Mouse (Mus musculus) hindbrain, embryonic 16.5 days (tissue): ENCODE measurements around the gene Ppm1b. TPM values are rescaled to one million over a fixed set of nuclear protein-coding genes. Genes with fewer than 3 reads are reported as not detected.

ENCODE experiments used
- ATAC-seq: fragments of 200-750 bp; cut with Nextera tagmentation; 2 replicates; pipeline ENCODE4 v1.8.0; 2017; ENCODE audit warnings: moderate TSS enrichment, moderate library complexity
- H3K27ac ChIP-seq: fragments of 300-500 bp; sonication (generic); 2 replicates; pipeline ENCODE4 v1.5.1; 2014; ENCODE audit warnings: low read depth, mild to moderate bottlenecking, control low read depth, low read length, moderate library complexity
- H3K27me3 ChIP-seq: fragments of 300-500 bp; sonication (generic); replicated peaks from 2 replicates; pipeline ENCODE4 v1.6.1; 2014; ENCODE audit warnings: low read length; ENCODE audit not compliant: control insufficient read depth, insufficient read depth
- H3K36me3 ChIP-seq: fragments of 300-500 bp; sonication (generic); 2 replicates; pipeline ENCODE4 v1.6.1; 2014; ENCODE audit warnings: mild to moderate bottlenecking, low read length, moderate library complexity, mixed read lengths; ENCODE audit not compliant: control insufficient read depth, insufficient read depth
- H3K4me1 ChIP-seq: fragments of 300-500 bp; sonication (generic); 2 replicates; pipeline ENCODE4 v1.6.1; 2014; ENCODE audit warnings: low read depth, low read length; ENCODE audit not compliant: control insufficient read depth, insufficient read depth
- H3K4me2 ChIP-seq: fragments of 300-500 bp; sonication (generic); 2 replicates; pipeline ENCODE4 v1.6.1; 2014; ENCODE audit warnings: mild to moderate bottlenecking, low read length, control low read depth, moderate library complexity
- H3K4me3 ChIP-seq: fragments of 300-500 bp; sonication (generic); 2 replicates; pipeline ENCODE4 v1.5.1; 2014; ENCODE audit warnings: mild to moderate bottlenecking, low read length, control low read depth, moderate library complexity
- H3K9ac ChIP-seq: fragments of 300-500 bp; sonication (generic); 2 replicates; pipeline ENCODE4 v1.6.1; 2014; ENCODE audit warnings: low read depth, mild to moderate bottlenecking, control low read depth, low read length, moderate library complexity
- H3K9me3 ChIP-seq: fragments of 300-500 bp; sonication (generic); 2 replicates; pipeline ENCODE4 v1.6.1; 2014; ENCODE audit warnings: mild to moderate bottlenecking, low read length, moderate library complexity; ENCODE audit not compliant: control insufficient read depth
- WGBS: fragments of 180-500 bp; shearing (Covaris S2); extraction: QIAGEN DNeasy Blood & Tissue Kit; methylation state at CpG from one replicate; pipeline ENCODE4 v1.1.7; 2014; 5-methylcytosine and 5-hydroxymethylcytosine counted together
- polyA plus RNA-seq: library from polyadenylated mRNA; unstranded; fragments of >200 nt; fragmentation: Nextera tagmentation; extraction: Ambion mirVana; gene quantifications from 2 replicates; pipeline ENCODE4 v1.2.1, GENCODE M21; 2015

The Ppm1b gene
- polyA plus RNA-seq, 1 experiment from 2014 or later: 74.5 TPM

DNA sequence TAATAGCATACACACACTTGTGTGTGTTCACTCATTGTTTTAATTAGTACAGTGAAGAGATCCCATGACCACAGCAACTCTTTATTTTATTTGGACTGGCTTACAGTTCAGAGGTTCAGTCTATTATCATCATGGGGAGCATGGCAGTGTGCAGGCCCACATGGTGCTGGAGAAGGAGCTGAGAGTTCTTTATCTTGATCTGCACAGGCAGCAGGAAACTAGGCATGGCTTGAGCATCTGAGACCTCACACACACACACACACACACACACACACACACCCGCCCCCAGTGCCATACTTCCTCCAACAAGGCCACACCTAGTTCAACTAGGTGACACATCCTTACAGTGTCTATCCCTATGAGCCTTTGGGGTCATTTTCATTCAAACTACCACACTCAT, 41.1 kb downstream of the Ppm1b start:
- no peaks in the 10 kb centered on the region for H3K27me3 ChIP-seq
- H3K4me2 ChIP-seq: no peak overlapping the region
- no peaks in the 10 kb centered on the region for H3K4me1 ChIP-seq
- no peaks in the 10 kb centered on the region for H3K9me3 ChIP-seq
- H3K4me3 ChIP-seq: no peak overlapping the region
- H3K36me3 ChIP-seq: no peaks in the 10 kb centered on the region
- H3K9ac ChIP-seq: no peak overlapping the region
- no peak overlapping the region for H3K27ac ChIP-seq
- ATAC-seq: no peak
- 86% methylated on average over 1 of the region's 1 CpGs for WGBS

GRCm38 (mm10) chr17:84999636-85000035, 43.1 kb downstream of the Ppm1b start:
- no peak for ATAC-seq
- H3K4me2 ChIP-seq: no peak overlapping the region
- H3K4me3 ChIP-seq: no peak overlapping the region
- no peaks in the 10 kb centered on the region for H3K9me3 ChIP-seq
- H3K9ac ChIP-seq: no peak overlapping the region
- H3K36me3 ChIP-seq: no peaks in the 10 kb centered on the region
- H3K27me3 ChIP-seq: no peaks in the 10 kb centered on the region
- 77% methylated on average over 10 of the region's 10 CpGs for WGBS
- H3K4me1 ChIP-seq: no peaks in the 10 kb centered on the region
- no peak overlapping the region for H3K27ac ChIP-seq

GRCm38 (mm10) chr17:85013485-85013884, 56.9 kb downstream of the Ppm1b start:
- no peak overlapping the region for H3K4me3 ChIP-seq
- H3K36me3 ChIP-seq: no peaks in the 10 kb centered on the region
- H3K4me2 ChIP-seq: no peak overlapping the region
- H3K27ac ChIP-seq: no peak overlapping the region
- no peaks in the 10 kb centered on the region for H3K4me1 ChIP-seq
- no peaks in the 10 kb centered on the region for H3K9me3 ChIP-seq
- no peak overlapping the region for H3K9ac ChIP-seq
- ATAC-seq: no peak
- 80% methylated on average over 6 of the region's 6 CpGs for WGBS
- no peaks in the 10 kb centered on the region for H3K27me3 ChIP-seq

DNA sequence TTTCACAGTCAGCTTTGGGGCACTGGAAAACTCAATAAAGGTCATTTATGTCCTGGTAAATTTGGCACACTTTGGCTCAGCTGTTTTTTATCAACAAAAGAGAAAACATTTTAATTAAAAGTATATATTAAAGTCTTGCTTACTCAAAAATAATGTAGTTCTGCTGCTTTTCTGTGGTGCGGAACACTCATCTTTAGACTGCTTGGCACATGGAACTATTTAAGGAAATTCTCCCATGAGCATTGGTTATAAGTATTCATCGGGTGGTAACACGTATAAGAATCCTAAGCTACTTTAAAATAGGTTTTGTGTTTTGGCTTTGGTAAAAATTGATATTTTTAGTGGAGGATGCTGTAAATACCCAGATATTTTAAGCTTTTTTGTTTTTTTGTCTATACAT, 58.1 kb downstream of the Ppm1b start:
- no peak overlapping the region for H3K4me3 ChIP-seq
- no peak overlapping the region for H3K4me2 ChIP-seq
- no peaks in the 10 kb centered on the region for H3K4me1 ChIP-seq
- 93% methylated on average over 3 of the region's 3 CpGs for WGBS
- no peaks in the 10 kb centered on the region for H3K9me3 ChIP-seq
- H3K9ac ChIP-seq: no peak overlapping the region
- H3K36me3 ChIP-seq: no peaks in the 10 kb centered on the region
- ATAC-seq: no peak
- H3K27ac ChIP-seq: no peak overlapping the region
- no peaks in the 10 kb centered on the region for H3K27me3 ChIP-seq

- no peak overlapping the region for H3K9ac ChIP-seq
- no peak overlapping the region for H3K4me2 ChIP-seq
- H3K4me1 ChIP-seq: no peaks in the 10 kb centered on the region
- no peaks in the 10 kb centered on the region for H3K36me3 ChIP-seq
- ATAC-seq: no peak
- WGBS: 87% methylated on average over 3 of the region's 3 CpGs
- H3K9me3 ChIP-seq: no peaks in the 10 kb centered on the region
- H3K4me3 ChIP-seq: no peak overlapping the region
- no peak overlapping the region for H3K27ac ChIP-seq
- H3K27me3 ChIP-seq: no peaks in the 10 kb centered on the region
Measured at GRCm38 (mm10) chr17:85018344-85018743, 61.8 kb downstream of the Ppm1b start.

DNA sequence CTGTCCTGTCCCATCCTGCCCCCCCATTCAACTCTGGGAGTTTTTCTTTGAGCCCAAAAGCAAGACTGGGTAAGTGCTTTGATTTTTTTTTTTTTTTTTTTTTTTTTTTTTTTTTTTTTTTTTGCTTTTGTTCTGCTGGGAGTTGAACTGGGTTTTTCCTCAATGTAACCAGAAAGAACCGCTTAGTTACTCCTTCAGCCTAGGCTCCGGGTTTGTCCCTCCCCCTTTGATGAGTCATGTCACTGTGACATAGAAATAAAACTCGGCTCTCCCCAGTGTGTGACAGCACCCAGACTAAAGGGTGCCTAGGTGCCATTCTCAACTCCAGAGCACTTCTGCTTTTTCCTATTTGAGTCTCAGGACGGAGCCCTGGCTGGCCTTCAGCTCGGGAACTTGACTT, 62.3 kb downstream of the Ppm1b start:
- WGBS: 87% methylated on average over 5 of the region's 5 CpGs
- H3K4me1 ChIP-seq: no peaks in the 10 kb centered on the region
- H3K4me2 ChIP-seq: no peak overlapping the region
- no peaks in the 10 kb centered on the region for H3K27me3 ChIP-seq
- no peak overlapping the region for H3K27ac ChIP-seq
- H3K4me3 ChIP-seq: no peak overlapping the region
- H3K9ac ChIP-seq: no peak overlapping the region
- no peaks in the 10 kb centered on the region for H3K36me3 ChIP-seq
- H3K9me3 ChIP-seq: no peaks in the 10 kb centered on the region
- ATAC-seq: no peak

DNA sequence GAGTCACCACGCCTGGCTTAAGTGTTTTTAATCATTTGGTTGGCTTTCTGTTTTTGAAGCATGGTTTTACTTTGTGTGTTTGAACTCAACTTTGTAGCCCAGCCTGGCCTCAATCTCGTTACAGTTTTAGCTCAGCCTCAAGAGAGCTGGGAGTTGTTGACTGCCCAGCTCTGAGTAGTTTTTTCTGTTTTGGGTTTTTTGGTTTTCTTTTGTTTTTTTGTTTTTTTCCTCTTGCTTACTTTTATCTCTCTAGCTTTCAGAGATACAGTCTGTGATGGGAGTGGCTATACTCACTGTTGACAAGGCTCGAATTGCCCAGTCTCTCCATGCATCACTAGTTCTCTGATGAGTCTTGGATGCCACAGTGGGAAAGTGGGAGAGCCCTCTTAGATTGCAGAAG, 63.8 kb downstream of the Ppm1b start:
- Histone ChIP-seq H3K27ac (no peak overlapping the region), H3K9me3 (no peaks in the 10 kb centered on the region), H3K4me3 (no peak overlapping the region), H3K9ac (no peak overlapping the region), H3K4me2 (no peak overlapping the region), H3K36me3 (no peaks in the 10 kb centered on the region), H3K4me1 (no peaks in the 10 kb centered on the region), H3K27me3 (no peaks in the 10 kb centered on the region)
- WGBS: 86% methylated on average over 3 of the region's 3 CpGs
- no peak for ATAC-seq

GRCm38 (mm10) chr17:85023247-85024167, 67.0 kb downstream of the Ppm1b start:
- Histone ChIP-seq H3K4me3 (no peak overlapping the region), H3K27me3 (no peaks in the 10 kb centered on the region), H3K4me1 (no peaks in the 10 kb centered on the region), H3K27ac (no peak overlapping the region), H3K9ac (no peak overlapping the region), H3K36me3 (no peaks in the 10 kb centered on the region), H3K9me3 (no peaks in the 10 kb centered on the region), H3K4me2 (no peak overlapping the region)
- peak; percentile 38 for ATAC-seq
- WGBS: 60% methylated on average over 22 of the region's 22 CpGs

- WGBS: 93% methylated on average over 8 of the region's 8 CpGs
Measured at GRCm38 (mm10) chr17:85024237-85024636, 67.7 kb downstream of the Ppm1b start.

More at GRCm38 (mm10) chr17:85024237-85024636, 67.7 kb downstream of the Ppm1b start:
- no peaks in the 10 kb centered on the region for H3K36me3 ChIP-seq
- no peaks in the 10 kb centered on the region for H3K27me3 ChIP-seq
- H3K9me3 ChIP-seq: no peaks in the 10 kb centered on the region
- no peak overlapping the region for H3K4me3 ChIP-seq
- H3K9ac ChIP-seq: no peak overlapping the region
- no peak overlapping the region for H3K4me2 ChIP-seq
- no peak for ATAC-seq
- no peak overlapping the region for H3K27ac ChIP-seq
- no peaks in the 10 kb centered on the region for H3K4me1 ChIP-seq
